Mouse (Mus musculus) heart, adult 2 months (tissue): ENCODE measurements around the gene Prss28. TPM values are rescaled to one million over a fixed set of nuclear protein-coding genes. Genes with fewer than 3 reads are reported as not detected.

ENCODE experiments used
- DNase-seq, 2 experiments: peaks; one replicate each; pipeline ENCODE4 v3.0.0; 2021
- H3K27ac ChIP-seq: fragments of 200-600 bp; 2 replicates; pipeline ENCODE4 v1.8.1; 2022
- H3K27me3 ChIP-seq: fragments of 200-500 bp; 2 replicates; pipeline ENCODE4 v1.6.1; 2012; ENCODE audit warnings: mild to moderate bottlenecking, low read length, inconsistent platforms, mixed read lengths; ENCODE audit not compliant: control insufficient read depth, insufficient read depth
- H3K36me3 ChIP-seq: fragments of 200-500 bp; 2 replicates; pipeline ENCODE4 v1.6.1; 2012; ENCODE audit warnings: low read length, inconsistent platforms; ENCODE audit not compliant: control insufficient read depth, insufficient read depth
- H3K4me1 ChIP-seq: fragments of 200-500 bp; 2 replicates; pipeline ENCODE4 v1.6.1; 2011; ENCODE audit warnings: low read length; ENCODE audit not compliant: control insufficient read depth, insufficient read depth
- H3K4me3 ChIP-seq: fragments of 200-600 bp; 2 replicates; pipeline ENCODE4 v1.8.1; 2022
- H3K79me2 ChIP-seq: fragments of 200-500 bp; replicated peaks from 2 replicates; pipeline ENCODE4 v1.6.1; 2012; ENCODE audit warnings: mild to moderate bottlenecking, inconsistent platforms, low read length, moderate library complexity, mixed read lengths; ENCODE audit not compliant: control insufficient read depth, insufficient read depth
- H3K9ac ChIP-seq: fragments of 200-500 bp; 2 replicates; pipeline ENCODE4 v1.6.1; 2012; ENCODE audit warnings: low read depth, mild to moderate bottlenecking, control low read depth, inconsistent platforms, low read length, mixed read lengths
- CTCF ChIP-seq: fragments of 200-600 bp; IDR thresholded peaks from 2 replicates; pipeline ENCODE4 v1.8.1; 2022; ENCODE audit warnings: antibody characterized with exemption, mild to moderate bottlenecking, moderate library complexity
- EP300 ChIP-seq: fragments of 200-500 bp; IDR thresholded peaks from 2 replicates; pipeline ENCODE4 v1.6.1; 2011; ENCODE audit warnings: low read depth, low read length, control low read depth; ENCODE audit not compliant: insufficient read depth
- POLR2A ChIP-seq: fragments of 200-500 bp; IDR thresholded peaks from 2 replicates; pipeline ENCODE4 v1.6.1; 2011; ENCODE audit warnings: mild to moderate bottlenecking, low read depth, low read length, control low read depth; ENCODE audit not compliant: insufficient read depth
- WGBS: fragments of 180-500 bp; shearing (Covaris S2); methylation state at CpG from one replicate; pipeline ENCODE4 v1.1.7; 2018; 5-methylcytosine and 5-hydroxymethylcytosine counted together
- intact Hi-C: fragments of 180-260 bp; cut with DNase I; formaldehyde crosslinking; loops from one replicate; pipeline ENCODE4 v1.15.1; 2025
- polyA plus RNA-seq: library from polyadenylated mRNA; depleted of rRNA; stranded (reverse); fragments of >200 nt; gene quantifications from 2 replicates; pipeline ENCODE4 v1.2.3, GENCODE M21; 2012
- total RNA-seq, 2 experiments: library from RNA; stranded (reverse); gene quantifications; 2 replicates each; pipeline ENCODE4 v1.2.3; 2021

The Prss28 gene
- total and polyA plus RNA-seq, 3 experiments = not detected

DNA sequence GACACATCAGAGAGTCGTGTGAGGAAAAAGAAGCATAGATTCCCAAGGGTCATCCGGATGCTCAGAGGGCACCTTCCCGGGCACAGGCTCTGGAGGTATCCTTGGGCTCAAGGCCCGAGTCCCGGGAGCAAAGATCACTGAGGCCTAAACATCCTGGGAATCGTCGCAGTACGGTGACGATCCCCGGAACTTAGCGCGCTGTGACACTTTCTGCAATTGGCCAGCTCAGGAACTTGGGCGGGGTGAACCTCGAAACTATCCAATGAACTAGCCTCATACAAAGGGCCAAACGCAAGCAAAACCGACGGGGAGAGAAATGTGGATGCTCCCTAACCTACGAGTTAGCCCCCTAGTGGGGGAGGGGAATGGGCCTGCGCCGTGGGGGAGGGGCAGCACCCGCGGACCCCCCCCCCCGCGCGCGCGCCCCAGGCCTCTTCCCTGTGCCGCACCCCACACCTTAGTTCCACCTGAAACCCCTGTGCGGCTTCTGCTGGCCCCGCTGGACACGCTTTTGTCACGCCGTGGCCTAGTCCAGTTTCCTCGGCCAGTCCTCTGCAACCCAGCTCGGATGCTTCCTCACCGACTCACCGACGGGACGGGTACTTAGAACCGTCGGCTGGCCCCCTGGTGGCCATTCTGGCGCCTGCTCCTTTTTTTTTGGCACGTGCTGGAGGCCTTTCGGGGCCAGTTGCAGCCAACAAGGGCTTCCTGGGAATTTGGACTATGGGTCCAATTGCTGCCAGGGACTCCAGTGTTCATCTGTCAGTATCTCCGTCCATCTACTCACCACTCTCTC, 34.5 kb upstream of the Prss28 start:
- peaks cover 6% of the 10 kb centered on the region for H3K79me2 ChIP-seq
- under 1% methylated on average over 45 of the region's 45 CpGs for WGBS
- H3K4me3 ChIP-seq = peak overlapping the region; percentile 88
- DNase-seq = peak; percentile 97 to 98
- TF ChIP-seq EP300 (no peak), CTCF (peak; percentile 86), POLR2A (peak; percentile 61)
- peak overlapping the region; percentile 86 for H3K9ac ChIP-seq
- intact Hi-C loops = loop anchor here (2.0 to 5.0 kb wide), 5 partner anchors 89 to 337 kb away; partner anchors contain the start of genes BC003965, Clcn7, Cramp1l and Ift140
- H3K36me3 ChIP-seq = no peaks in the 10 kb centered on the region; the same call in 1 of the 2 replicates
- H3K4me1 ChIP-seq = peaks cover 20% of the 10 kb centered on the region
- H3K27me3 ChIP-seq = no peaks in the 10 kb centered on the region
- peak overlapping the region; percentile 100 for H3K27ac ChIP-seq

DNA sequence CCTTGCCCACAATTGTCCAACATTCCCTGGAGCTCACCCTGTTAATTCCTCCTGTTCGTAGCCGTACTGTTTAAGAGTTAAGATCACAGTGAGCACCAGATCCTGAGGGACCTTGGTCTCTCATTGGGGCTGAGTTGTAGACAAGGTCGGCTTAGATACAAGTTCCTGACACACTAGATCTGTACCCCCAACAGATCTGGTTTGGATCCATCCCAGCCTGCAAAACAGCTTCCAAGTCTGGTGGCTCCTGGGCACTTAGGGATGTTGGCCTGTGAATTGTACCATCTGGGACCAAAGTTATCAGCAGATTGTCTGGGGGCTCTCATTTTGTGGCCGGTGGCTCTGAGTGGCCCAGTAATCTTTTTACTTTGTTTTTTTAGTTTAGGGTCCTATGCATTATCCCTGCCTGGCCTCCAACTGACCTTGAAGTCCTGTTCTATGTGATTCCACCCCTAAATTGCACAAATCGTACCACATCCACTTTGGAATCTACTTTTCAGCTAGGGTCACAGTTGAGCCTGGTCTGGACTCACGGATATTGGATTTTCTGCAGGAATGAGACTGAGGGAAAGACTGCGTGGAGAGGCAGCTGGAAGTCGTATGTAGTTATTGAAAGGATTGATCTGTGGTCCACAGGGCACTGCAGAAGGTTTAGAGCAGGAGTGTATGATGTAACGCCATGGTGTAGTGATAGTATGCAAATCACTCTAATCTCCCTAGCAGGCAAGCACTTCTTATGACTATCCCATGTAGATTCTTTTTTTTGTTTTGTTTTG, 33.7 kb upstream of the Prss28 start, which contains the start of gene Ube2i:
TSS of gene Ube2i (minus strand) at position 52 of the 776 bp plus-strand sequence.
- DNase-seq = no peak
- Histone ChIP-seq H3K4me3 (peak within 1 kb of the TSS; percentile 88), H3K79me2 (peaks cover 5% of the 10 kb centered on the region), H3K4me1 (peaks cover 18% of the 10 kb centered on the region), H3K27ac (peak within 1 kb of the TSS; percentile 100), H3K27me3 (no peaks in the 10 kb centered on the region), H3K9ac (peak within 1 kb of the TSS; percentile 86), H3K36me3 (no peaks in the 10 kb centered on the region; the same call in 1 of the 2 replicates)
- intact Hi-C loops = loop anchor here (5.0 kb wide), 4 partner anchors 142 to 337 kb away; partner anchors contain the start of genes Clcn7, Cramp1l, Ift140 and Mapk8ip3
- no peak for TF ChIP-seq EP300
- TF ChIP-seq POLR2A = no peak
- no peak for TF ChIP-seq CTCF
- WGBS = 84% methylated on average over 9 of the region's 9 CpGs

DNA sequence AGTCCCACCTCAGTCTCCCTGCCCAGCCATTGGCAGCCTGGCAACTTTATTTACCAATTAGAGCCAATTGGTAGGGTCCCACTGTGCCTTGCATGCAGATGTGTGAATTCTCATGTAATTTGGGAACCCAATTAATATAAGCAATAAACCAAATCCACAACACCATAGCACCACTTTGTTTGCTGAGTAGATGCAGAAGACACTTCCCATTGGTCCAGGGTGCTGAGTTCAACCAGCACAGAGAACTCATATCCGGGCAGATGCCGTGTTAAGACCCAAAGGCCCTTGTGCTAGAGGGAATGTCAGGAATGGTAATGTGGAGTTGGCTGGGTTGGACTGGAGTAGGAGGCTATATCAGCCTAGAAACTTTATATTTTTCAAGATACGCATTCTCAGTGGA, 32.6 kb upstream of the Prss28 start:
- Histone ChIP-seq H3K4me1 (peaks cover 11% of the 10 kb centered on the region), H3K36me3 (no peaks in the 10 kb centered on the region; the same call in 1 of the 2 replicates), H3K27me3 (no peaks in the 10 kb centered on the region), H3K9ac (no peak overlapping the region), H3K79me2 (peaks cover 3% of the 10 kb centered on the region), H3K4me3 (no peak overlapping the region), H3K27ac (no peak overlapping the region)
- no peak for DNase-seq
- WGBS = 93% methylated on average over 3 of the region's 3 CpGs
- TF ChIP-seq POLR2A = no peak
- no peak for TF ChIP-seq CTCF
- no peak for TF ChIP-seq EP300
- intact Hi-C loops = no loop called here

DNA sequence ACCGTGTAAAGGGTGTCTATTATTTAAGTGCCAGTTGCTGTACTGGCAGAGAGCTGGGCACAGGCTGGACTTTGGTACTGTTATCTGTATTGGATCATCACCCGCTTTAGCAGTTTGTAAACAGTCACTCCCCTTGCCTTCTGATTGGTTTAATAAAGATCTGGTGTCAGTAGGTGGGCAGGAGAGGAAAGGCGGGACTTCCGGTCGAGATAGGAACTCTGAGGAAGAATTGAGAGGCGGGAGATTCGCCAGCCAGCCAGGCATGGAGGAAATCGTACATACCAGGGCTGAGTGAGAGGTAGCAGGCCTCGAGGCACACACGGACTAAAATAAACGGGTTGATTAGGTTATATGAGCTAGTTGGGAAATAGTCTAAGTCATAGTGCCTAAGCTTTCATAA, 26.3 kb upstream of the Prss28 start:
- Histone ChIP-seq H3K27me3 (no peaks in the 10 kb centered on the region), H3K36me3 (no peaks in the 10 kb centered on the region), H3K4me1 (no peaks in the 10 kb centered on the region), H3K4me3 (no peak overlapping the region), H3K27ac (no peak overlapping the region), H3K79me2 (no peaks in the 10 kb centered on the region), H3K9ac (no peak overlapping the region)
- peak in 1 of 2 experiments; percentile 57 for DNase-seq
- WGBS = 16% methylated on average over 11 of the region's 11 CpGs
- intact Hi-C loops = loop anchor here (5.0 kb wide), 1 partner anchor 340 kb away; no protein-coding TSS in a partner anchor
- TF ChIP-seq POLR2A (no peak), CTCF (no peak), EP300 (no peak)

DNA sequence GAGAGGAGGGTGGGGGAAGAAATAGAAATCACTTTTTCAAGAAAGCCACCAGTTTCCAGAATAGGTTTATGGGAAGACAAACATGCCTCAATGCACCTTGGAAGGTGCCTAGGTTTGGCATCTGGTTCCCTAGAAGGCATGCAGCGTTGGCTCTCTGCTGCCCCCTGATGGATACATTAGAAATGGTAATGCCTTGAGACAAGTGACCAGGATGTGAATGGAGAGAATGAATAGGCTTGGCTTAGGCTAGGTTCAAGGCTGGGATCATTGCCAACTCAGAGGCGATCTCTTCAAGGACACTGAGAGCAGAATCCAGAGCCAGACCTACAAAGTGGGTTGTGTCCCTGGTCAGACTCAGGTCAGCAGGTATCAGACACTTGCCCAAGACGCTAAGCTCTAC, 23.4 kb upstream of the Prss28 start:
- Histone ChIP-seq H3K27me3 (no peaks in the 10 kb centered on the region), H3K27ac (no peak overlapping the region), H3K4me1 (no peaks in the 10 kb centered on the region), H3K9ac (no peak overlapping the region), H3K79me2 (no peaks in the 10 kb centered on the region), H3K4me3 (no peak overlapping the region), H3K36me3 (no peaks in the 10 kb centered on the region)
- 16% methylated on average over 3 of the region's 3 CpGs for WGBS
- intact Hi-C loops = loop anchor here (2.0 kb wide), 1 partner anchor 176 kb away; no protein-coding TSS in a partner anchor
- peak; percentile 56 to 57 for DNase-seq
- TF ChIP-seq CTCF (peak; percentile 96), EP300 (0 out of 2 replicates have a peak, but pooled peaks have one; percentile 50), POLR2A (no peak)
